Mouse (Mus musculus) hindbrain, embryonic 15.5 days (tissue): ENCODE data around the gene Znrf4. TPM values are rescaled to one million over a fixed set of nuclear protein-coding genes. Genes with fewer than 3 reads are reported as not detected.

Experiments
- polyA plus RNA-seq: library from polyadenylated mRNA; unstranded; fragments of >200 nt; fragmentation: Nextera tagmentation; extraction: Ambion mirVana; gene quantifications from 2 replicates; pipeline ENCODE4 v1.2.1, GENCODE M21; 2015

Znrf4 gene
- polyA plus RNA-seq, 1 experiment from 2014 or later = 0.17 TPM

Other genes starting within 250 kb of the Znrf4 start
- 1.3 and 1.8 TPM in 2 replicates for gene Ticam1, start 235.6 kb downstream of the Znrf4 start, polyA plus RNA-seq
- 16.6 and 17.5 TPM in 2 replicates for gene Plin3, start 219.6 kb downstream of the Znrf4 start, polyA plus RNA-seq
- gene Arrdc5, start 212.1 kb downstream of the Znrf4 start, polyA plus RNA-seq = not detected in 2 replicates
- 29.7 and 31.9 TPM in 2 replicates for gene Uhrf1, start 209.1 kb downstream of the Znrf4 start, polyA plus RNA-seq
- 71.5 and 73.7 TPM in 2 replicates for gene Kdm4b, start 186.4 kb downstream of the Znrf4 start, polyA plus RNA-seq
- gene Ptprs, start 35.9 kb downstream of the Znrf4 start, polyA plus RNA-seq = 277 and 302 TPM in 2 replicates
- gene Gm20219, start 42.0 kb upstream of the Znrf4 start, polyA plus RNA-seq = 0.46 and 1.3 TPM in 2 replicates
- 71.4 and 81.2 TPM in 2 replicates for gene Safb2, start 72.2 kb upstream of the Znrf4 start, polyA plus RNA-seq
- 105 and 116 TPM in 2 replicates for gene Safb, start 72.4 kb upstream of the Znrf4 start, polyA plus RNA-seq
- gene 2410015M20Rik, start 97.3 kb upstream of the Znrf4 start, polyA plus RNA-seq = 180 and 193 TPM in 2 replicates
- 939 and 1,057 TPM in 2 replicates for gene Rpl36, start 101.0 kb upstream of the Znrf4 start, polyA plus RNA-seq
- 44.2 and 49.2 TPM in 2 replicates for gene Lonp1, start 114.5 kb upstream of the Znrf4 start, polyA plus RNA-seq
- 1.2 and 1.7 TPM in 2 replicates for gene Catsperd, start 115.7 kb upstream of the Znrf4 start, polyA plus RNA-seq
- gene Ranbp3, start 160.9 kb upstream of the Znrf4 start, polyA plus RNA-seq = 103 and 107 TPM in 2 replicates
- 579 and 588 TPM in 2 replicates for gene Ndufa11, start 205.3 kb upstream of the Znrf4 start, polyA plus RNA-seq
- gene Vmac, start 205.6 kb upstream of the Znrf4 start, polyA plus RNA-seq = 15.2 and 16.7 TPM in 2 replicates
- 2.5 and 2.6 TPM in 2 replicates for gene Nrtn, start 245.1 kb upstream of the Znrf4 start, polyA plus RNA-seq